Mouse (Mus musculus): ENCODE data around the gene Sbk2.

The Sbk2 gene

DNA sequence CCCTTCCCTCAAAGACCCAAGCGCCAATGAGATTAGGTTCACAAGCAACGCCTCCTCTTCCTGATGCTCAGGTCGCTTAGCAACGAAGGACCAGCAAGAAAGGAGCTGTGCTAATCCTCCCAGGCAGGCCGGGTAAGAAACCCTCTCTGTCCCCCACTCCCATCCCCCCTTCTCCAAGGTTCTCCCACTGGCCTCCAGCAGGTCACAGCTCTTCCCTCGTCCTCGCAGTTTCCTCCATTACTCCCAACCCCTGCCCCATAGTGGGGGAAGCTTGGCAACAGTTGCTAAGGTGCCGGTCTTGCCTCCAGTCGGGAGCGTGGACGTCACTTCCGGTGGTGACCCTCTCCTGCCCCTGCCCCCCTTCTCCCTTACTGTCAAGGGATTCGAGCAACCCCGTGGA is 41.7 kb downstream of the Sbk2 start:
- DNase-seq (ENCODE audit: low read depth, low spot score), result no peak

DNA sequence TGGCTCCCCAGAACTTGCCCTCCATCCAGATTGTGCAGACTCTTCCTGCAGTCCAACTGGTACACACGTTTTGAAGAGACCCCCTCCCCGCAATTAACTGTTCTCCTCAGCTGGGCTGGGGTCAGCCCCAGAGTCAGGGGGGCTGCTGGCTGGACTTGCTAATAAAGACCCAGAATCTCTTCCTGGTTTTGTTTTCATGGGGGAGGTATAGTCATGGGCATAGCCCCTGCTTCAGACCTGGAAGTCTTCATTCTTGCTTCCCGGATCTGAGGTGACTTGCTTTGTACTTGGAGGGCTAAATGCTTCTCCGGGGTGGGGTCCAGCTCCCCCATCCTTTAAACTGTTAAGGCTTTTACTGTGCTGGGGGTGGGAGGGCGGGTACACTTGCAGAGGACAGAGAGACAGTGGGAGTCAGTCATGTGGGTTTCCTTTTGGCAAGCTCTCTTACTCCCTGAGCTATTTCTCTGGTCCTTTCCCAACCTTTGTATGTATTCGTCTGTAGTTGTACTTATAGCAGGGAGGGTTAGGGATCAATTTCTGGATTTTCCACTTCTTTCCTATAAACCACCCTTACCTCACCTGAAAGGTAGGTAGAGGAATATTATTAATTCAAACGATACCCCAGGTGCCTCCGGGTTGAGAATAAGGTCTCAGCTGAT is 42.3 kb downstream of the Sbk2 start, which contains the start of gene Nat14:
Gene Nat14 (plus strand): TSS at position 205 of the 659 bp plus-strand sequence.
- DNase-seq (ENCODE audit: low read depth, low spot score), result no peak

DNA sequence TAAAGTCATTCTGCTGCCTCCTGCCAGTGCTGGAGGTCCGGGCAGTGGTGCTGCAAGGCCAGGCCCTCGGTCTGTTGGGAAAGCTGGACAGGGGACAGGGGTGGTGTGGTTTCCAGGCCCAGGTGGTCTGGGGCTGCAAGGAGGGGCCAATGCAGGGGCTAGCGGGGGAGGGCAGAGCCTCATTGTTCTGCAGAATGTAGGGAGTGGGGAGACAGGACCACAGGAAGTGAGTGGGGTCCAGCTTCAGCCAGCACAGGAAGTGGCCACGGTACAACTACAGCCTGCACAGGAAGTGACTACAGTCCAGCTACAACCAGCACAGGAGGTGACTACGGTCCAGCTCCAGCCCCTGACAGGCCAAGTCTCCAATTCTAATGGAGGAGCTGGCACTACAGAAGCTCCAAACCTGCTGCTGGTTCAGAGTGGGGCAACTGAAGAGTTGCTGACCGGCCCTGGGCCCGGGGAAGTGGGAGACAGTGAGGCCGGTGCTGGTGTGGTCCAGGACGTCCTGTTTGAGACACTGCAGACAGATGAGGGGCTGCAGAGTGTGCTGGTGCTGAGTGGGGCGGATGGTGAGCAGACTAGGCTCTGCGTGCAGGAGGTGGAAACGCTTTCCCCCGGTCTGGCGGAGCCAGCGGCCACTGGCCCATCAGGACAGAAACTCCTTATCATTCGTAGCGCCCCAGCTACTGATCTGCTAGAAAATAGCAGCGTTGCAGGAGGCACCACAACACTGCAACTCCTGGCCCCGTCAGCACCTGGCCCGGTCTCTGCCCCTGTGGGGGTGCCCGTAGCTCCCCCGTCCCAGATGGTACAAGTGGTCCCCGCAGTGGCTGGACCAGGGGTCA is 43.0 kb downstream of the Sbk2 start:
- no peak for DNase-seq (ENCODE audit: low read depth, low spot score)

DNA sequence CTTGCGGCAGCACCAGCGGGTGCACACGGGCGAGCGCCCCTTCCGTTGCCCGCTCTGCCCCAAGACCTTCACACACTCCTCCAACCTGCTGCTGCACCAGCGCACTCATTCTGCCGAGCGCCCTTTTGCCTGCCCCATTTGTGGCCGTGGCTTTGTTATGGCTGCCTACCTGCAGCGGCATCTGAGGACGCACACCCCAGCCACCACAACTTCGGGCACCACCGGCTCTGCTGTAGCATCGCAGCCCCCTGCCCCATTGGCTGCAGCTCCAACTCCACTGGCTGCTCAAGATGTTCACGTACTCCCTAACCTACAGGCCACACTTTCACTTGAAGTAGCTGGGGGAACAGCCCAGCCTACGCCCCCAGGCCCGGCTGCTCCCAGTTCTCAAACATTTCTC is 43.7 kb downstream of the Sbk2 start:
- no peak for DNase-seq (ENCODE audit: low read depth, low spot score)

DNA sequence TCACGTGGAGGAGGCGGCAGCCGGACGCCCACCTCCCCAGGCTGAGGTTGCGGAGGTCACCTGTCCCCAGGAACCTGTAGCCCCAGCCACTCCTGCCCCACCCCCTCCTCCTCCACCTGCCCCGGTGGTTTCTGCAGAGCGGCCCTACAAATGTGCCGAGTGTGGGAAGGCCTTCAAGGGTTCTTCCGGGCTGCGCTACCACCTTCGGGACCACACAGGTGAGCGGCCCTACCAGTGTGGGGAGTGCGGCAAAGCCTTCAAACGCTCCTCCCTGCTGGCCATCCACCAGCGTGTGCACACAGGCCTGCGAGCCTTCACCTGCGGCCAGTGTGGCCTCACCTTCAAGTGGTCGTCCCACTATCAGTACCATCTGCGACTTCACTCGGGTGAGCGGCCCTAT is 44.2 kb downstream of the Sbk2 start:
- no peak for DNase-seq (ENCODE audit: low read depth, low spot score)

DNA sequence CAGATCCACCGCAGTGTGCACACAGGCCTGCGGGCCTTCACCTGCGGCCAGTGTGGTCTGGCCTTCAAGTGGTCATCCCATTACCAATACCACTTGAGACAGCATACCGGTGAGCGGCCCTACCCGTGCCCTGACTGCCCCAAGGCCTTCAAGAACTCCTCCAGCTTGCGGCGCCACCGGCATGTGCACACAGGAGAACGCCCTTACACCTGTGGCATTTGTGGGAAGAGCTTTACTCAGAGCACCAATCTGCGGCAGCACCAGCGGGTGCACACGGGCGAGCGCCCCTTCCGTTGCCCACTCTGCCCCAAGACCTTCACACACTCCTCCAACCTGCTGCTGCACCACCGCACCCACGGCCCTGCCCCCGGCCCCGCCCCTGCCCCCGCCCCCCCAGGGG is 45.1 kb downstream of the Sbk2 start:
- DNase-seq (ENCODE audit: low read depth, low spot score), result no peak

DNA sequence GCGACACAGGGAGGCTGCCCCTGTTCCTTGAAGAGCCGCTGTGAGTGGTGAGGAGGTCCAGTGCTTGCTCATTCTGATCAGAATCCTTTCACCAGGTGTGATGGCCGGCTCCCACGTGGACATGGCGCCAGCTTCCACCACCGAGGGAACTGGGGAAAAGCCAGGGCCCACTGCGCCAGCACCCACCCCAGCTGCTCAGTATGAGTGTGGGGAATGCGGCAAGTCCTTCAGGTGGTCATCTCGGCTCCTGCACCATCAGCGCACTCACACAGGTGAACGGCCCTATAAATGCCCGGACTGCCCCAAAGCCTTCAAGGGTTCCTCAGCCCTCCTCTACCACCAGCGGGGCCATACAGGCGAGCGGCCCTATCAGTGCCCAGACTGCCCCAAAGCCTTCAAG is 45.5 kb downstream of the Sbk2 start:
- no peak for DNase-seq (ENCODE audit: low read depth, low spot score)

DNA sequence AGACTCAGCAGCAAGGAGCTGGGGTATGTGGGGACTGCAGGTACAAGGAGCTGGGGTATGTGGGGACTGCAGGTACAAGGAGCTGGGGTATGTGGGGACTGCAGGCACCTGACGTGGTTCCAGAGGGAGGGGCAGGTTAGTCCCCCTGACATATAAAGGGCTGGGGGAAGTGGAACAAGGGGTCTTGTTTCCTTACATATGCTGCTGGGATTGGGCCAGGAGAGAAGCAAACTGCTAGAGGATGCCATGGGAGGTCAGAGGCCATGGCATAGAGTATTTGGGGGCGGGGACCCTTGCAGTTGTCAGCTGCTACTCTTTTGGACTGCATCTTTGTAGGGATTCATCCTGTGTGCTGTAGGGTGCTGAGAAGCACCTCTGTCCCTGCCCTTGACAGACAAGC is 46.7 kb downstream of the Sbk2 start:
- no peak for DNase-seq (ENCODE audit: low read depth, low spot score)

DNA sequence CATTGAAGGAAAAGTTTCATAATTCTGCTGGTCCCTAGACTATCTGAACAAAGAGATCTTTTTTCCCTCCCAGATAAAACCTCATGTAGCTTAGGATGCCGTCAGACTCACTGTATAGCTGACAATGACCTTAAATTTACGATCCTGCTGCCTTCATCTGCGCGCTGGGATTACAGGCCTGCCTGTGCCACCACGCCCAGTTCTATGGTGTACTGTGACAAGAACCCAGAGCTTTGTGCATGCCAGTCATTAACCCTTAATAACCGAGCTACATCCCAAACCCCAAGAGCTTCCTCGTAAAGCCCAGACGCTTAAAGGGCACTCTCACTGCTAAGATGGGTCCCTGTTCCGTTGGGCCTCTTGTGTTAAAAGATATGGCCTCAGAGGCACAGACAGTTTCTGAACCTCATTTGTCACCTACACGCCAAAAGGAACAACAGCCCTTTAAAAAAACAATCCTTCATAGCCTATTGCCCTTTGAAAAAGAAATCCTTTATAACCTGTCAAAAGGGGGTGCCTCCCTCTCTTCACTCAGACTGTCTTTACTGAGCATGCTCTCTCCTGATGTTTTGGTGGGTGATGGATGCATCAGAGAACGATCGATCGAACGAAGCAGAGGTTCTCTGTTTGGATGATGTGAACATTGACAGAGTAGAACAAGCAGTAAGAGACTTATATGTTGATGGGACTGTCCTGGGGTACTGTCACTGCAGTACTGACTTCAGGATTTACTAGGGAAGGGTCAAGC is 48.4 kb downstream of the Sbk2 start:
- DNase-seq (ENCODE audit: low read depth, low spot score), result no peak

DNA sequence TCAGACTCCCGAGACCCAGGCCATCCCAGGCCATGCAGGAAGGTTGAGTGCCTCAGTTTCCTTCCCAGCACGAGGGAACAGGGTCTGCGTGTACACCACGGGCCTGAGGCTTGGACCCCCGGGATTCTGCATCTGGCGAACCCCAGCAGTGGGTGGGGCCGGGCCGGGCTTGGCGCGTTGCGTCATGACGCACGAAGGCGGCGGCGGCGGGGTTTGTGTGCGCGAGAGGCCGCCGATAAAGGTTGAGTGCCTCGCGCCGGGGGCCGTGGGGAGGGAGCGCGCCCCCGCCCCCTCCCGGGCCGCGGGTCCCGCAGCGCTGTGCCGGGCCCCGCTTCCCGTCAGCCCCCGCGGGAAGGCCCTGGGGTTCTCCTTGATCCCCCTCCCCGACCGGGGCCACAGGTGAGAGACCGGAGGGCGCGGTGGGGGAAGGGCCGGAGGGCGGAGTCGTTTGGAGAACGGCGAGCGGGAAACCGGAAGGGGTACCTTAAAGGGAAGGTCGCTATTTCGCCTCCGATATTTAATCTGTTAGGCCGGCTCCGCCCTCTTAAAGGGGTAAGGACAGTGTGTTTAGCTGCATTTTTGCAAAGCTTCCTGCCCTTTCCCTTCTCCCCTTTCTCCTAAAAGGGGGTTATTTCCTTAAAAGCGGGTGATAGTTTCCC is 49.1 kb downstream of the Sbk2 start, which contains the start of gene Zfp628:
Gene Zfp628 (plus strand): TSS at position 211 of the 659 bp plus-strand sequence.
- peak; percentile 77 for DNase-seq (ENCODE audit: low read depth, low spot score)

DNA sequence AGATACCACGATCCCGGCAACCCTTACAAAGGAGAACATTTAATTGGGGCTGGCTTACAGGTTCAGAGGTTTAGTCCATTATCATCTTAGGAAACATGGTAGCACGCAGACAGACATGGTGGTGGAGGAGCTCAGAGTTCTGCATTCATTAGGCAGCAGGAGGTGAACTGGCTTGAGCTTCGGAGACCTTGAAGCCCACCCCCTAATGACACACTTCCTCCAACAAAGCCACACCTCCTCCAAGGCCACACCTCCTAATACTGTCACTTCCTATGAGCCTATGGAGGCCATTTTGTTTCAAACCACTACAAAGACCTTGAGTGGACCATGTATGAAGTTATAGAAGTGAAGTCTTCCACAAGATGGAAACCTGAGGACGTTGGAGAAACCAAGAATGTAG is 52.0 kb downstream of the Sbk2 start:
- DNase-seq (ENCODE audit: low read depth, low spot score), result peak; percentile 85

DNA sequence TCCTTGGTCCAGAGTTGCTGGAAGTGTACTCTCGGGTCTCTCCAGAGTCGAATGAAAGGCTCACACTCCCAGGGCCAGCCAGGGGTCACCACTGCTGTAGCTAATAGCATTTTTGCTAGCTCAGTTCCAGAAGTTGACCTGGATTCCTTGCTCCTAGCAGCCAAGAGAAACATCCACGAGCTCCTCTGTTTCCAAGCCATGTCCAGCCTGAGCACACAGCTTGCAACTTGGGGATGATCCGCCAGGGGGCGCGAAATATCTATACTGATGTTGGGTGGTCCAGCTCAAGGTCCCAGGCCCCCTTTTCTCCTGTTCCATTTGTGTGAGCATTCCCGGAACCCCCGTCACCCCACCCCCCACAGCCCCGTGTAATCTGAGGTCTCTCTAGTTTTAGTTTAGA is 52.6 kb downstream of the Sbk2 start:
- no peak for DNase-seq (ENCODE audit: low read depth, low spot score)

DNA sequence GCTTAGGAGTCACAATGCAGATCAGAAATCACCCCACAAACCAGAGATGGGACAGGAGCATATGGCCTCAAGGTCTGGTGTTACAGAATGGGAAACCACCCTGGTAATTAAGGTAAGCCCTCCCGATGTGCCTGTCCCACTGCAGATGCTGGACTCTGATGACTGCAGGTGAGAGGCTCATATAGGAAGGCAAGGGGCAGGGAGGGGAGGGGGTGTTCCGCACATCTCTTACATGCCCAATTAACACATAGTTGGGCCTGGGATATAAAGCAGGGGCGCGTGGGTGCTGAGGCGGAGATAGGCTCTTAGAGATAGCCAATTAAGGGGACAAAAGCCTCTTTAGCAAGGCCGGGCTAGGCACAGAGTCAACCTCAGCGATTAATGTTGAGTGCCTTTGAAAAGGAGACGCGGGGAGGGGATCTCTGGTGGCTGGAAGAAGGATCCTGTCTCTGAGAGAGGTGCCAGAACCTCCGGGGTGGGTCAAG is 57.7 kb downstream of the Sbk2 start, which contains the start of gene Gm36210:
Gene Gm36210 (minus strand): TSS at position 51 of the 485 bp plus-strand sequence.
- DNase-seq (ENCODE audit: low read depth, low spot score), result no peak

DNA sequence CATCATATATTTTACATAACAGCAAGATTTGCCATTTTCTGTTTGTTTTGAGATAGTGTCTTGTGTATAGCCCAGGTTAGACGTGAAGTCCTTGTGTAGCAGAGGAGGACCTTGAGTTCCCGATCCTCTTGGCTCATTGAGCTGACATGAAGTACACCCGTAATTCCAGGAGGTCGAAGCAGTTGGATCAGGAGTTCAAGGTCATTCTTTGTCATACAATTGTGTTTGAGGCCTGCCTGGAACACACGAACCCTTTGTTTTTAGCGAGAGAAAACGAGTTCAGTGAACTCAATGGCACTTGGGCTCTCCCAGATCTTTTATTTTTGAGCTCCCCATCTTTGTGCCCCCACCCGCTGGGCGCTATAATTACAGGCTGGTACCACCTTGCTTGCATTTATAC is 61.8 kb downstream of the Sbk2 start:
- no peak for DNase-seq (ENCODE audit: low read depth, low spot score)

DNA sequence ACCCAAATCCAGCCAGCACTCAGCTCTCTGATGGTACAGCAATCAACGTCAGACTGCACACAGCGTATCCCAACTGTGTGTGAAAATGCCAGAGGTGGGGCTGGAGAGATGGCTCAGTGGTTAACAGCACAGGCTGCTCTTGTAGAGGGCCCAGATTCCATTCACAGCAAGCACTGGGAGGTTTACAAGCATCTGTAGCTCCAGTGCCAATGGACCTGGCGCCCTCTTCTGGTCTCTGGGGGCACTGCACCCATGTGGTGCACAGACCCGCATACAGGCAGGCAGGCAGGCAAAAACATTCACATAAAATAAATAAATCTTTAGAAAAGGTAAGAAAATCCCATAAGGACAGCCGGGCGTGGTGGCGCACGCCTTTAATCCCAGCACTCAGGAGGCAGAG is 63.0 kb downstream of the Sbk2 start:
- DNase-seq (ENCODE audit: low read depth, low spot score), result no peak

DNA sequence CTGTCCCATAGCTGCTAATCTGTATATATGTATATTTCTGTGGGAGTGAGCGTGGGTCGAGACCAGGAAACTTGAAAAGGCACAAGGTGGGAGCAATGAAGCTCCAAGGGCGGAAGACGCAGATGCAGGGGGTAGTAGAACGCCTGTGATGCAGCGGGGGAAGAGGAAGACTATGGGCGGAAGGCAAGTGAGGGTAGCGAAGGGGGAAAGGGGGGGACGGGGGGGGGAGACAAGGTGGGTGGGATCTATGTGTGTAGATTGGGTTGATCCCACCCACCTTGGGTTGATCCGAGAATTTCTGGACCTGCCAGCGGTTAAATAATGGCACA is 63.7 kb downstream of the Sbk2 start:
- no peak for DNase-seq (ENCODE audit: low read depth, low spot score)

DNA sequence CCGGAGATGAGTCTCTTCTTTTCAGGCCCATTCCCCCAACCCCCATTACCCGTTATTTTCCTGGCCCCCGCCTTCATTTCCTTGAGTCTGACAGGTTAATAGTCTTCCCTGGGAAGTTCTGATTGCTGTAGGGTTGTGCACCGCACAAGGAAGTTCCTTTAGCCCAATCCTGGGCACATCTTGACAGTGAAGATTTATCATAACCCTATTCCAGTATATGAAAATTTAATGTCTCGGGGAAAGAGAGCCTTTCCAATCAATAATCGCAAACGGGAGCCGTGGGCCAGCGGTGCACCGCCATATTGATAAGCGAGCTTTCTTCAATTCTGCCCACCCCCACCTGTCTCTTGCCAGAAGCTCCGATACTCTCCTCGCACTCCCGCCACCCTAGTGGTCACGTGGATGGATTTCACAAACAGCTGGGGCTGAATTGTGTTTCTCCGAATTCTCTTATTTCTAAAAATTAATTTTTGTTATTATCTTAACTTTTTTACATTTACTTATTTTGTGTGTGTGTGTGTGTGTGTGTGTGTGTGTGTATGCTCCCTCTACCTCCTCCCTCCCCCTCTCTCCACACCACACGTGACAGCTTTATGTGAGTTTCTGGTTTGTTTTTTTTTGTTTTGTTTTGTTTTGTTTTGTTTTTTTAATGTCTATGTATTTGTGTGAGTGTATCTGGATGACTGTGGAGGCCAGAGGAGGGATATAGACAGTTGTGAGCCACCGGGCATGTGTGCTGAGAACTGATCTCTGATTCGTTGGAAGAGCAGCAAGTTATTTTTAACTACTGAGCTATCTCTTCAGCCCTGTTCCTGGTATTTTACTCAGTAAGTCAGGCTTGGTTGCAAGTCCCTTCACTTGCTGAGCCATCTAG is 64.3 kb downstream of the Sbk2 start:
- DNase-seq (ENCODE audit: low read depth, low spot score), result no peak

DNA sequence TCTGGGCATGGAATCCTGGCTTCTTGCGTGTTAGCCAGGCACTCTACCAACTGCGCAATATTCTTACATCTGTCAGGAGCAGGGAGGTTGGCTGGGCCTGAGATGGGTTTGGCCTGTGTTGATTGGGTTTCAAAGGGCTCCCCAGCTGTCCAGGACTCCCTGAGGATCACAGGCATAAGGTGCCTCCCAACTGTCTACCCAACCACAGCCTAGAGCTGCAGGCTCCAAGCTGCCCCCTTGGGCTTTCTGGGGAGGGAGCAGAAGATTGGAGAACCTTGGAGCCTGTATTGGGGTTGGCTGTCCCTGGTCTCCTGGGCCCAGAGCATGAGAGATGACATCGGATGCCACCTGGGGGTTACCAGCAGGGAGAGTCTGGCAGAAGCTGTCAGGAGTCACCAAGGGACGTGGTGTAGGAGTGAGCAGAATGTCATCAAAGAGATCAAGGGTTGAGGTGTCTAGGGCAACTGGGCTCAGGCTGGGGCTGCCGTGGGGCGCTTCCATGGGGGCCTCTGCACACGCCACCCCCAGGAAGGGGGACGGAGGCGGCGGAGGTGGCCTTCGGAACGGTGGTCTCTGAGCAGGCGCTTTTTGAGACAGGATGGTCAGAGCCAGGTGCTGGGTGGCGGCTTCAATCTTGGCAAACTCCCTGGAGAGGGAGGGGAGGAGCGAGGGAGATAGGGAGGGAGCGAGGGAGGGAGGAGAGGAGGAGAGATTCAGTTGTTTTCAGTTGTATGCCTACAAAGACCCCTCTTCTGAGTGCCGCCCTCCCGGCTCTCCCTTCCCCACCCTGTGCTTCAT is 65.2 kb downstream of the Sbk2 start:
- no peak for DNase-seq (ENCODE audit: low read depth, low spot score)

DNA sequence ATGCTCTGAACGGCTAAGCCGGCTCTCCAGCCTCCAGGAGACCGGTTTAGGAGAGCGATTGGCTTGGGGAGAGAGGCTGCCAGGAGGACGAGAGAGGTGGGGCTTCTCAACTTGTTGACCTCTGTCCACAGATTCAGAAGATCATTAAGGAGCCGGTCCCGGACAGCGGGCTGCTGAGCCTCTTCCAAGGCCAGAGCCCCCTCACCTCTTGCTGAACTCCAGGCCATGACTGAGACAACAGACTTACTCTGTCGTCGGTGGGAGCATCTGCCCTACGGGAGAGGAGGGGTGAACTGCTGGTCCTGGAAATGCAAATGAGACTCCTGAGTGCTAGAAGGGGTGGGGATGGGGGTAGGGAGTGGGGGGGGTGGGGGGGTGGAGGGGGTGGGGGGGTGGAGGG is 69.0 kb downstream of the Sbk2 start:
- no peak for DNase-seq (ENCODE audit: low read depth, low spot score)
